Mouse (Mus musculus) left cerebral cortex, adult 8-10 months (tissue): Measurements from ENCODE around the gene Glmn. TPM values are rescaled to one million over a fixed set of nuclear protein-coding genes. Genes with fewer than 3 reads are reported as not detected.

Experiments
- DNase-seq, 2 experiments: peaks; one replicate each; pipeline ENCODE4 v3.0.0; 2022; ENCODE audit warnings: low spot score in 2 of 2
- total RNA-seq, 4 experiments: library from RNA; stranded (reverse); gene quantifications; 2 replicates each; pipeline ENCODE4 v1.2.4; 2022

The Glmn gene
- total RNA-seq, 4 experiments from 2014 or later = 18.9 to 23.9 (median 21.4) TPM

- DNase-seq = no peak
Observed at GRCm38 (mm10) chr5:107518602-107519001, 79.1 kb downstream of the Glmn start.

GRCm38 (mm10) chr5:107516087-107516486, 81.6 kb downstream of the Glmn start:
- DNase-seq = no peak

- DNase-seq = peak in 1 of 2 experiments; percentile 3
Observed at GRCm38 (mm10) chr5:107515453-107515852, 82.2 kb downstream of the Glmn start.

- DNase-seq = peak in 1 of 2 experiments; percentile 49
Observed at GRCm38 (mm10) chr5:107513583-107513982, 84.1 kb downstream of the Glmn start.

GRCm38 (mm10) chr5:107511326-107511725, 86.4 kb downstream of the Glmn start:
- DNase-seq = no peak

- no peak for DNase-seq
Observed at GRCm38 (mm10) chr5:107510503-107510902, 87.2 kb downstream of the Glmn start.

- DNase-seq = no peak
Observed at GRCm38 (mm10) chr5:107507321-107507720, 90.4 kb downstream of the Glmn start, which contains the start of gene Gm42669. TSS of gene Gm42669 (plus strand) at chr5:107507621.

GRCm38 (mm10) chr5:107500741-107501140, 96.9 kb downstream of the Glmn start:
- no peak for DNase-seq

- no peak for DNase-seq
Observed at GRCm38 (mm10) chr5:107499891-107500535, 97.7 kb downstream of the Glmn start.

Other genes with a start within 250 kb of the Glmn start
- gene Ephx4, start 195.2 kb downstream of the Glmn start, total RNA-seq = 10 to 100 TPM; 70.6 to 84.4 (median 78.8) TPM
- under 1 TPM; 0.14 to 0.55 (median 0.27) TPM for gene Lpcat2b, start 166.3 kb downstream of the Glmn start, total RNA-seq
- gene Btbd8, start 159.9 kb downstream of the Glmn start, total RNA-seq = 100 to 1,000 TPM; 146 to 156 (median 150) TPM
- under 1 TPM; 0.37 to 0.54 (median 0.48) TPM for gene Gm42669, start 90.3 kb downstream of the Glmn start, total RNA-seq
- 1 to 10 TPM in 1 of 4 experiments, under 1 TPM in 3; 0.41 to 1.1 (median 0.66) TPM for gene 1700028K03Rik, start 63.2 kb downstream of the Glmn start, total RNA-seq
- gene Rpap2, start 515 bp downstream of the Glmn start, total RNA-seq = 10 to 100 TPM; 20.7 to 25.3 (median 23.8) TPM
- gene Gfi1, start 128.1 kb upstream of the Glmn start, total RNA-seq = not detected
- not detected for gene Ube2d2b, start 232.2 kb upstream of the Glmn start, total RNA-seq